Mouse (Mus musculus) bone marrow, adult 2 months (tissue): ENCODE measurements at regions not wholly inside any gene's neighbourhood (a gene's known extent, or its start where the extent isn't known, plus 50 kb on each side); places are given as distances from the start of the nearest gene placed in this dataset.

Experiments
- H3K27ac ChIP-seq: fragments of 200-500 bp; 2 replicates; pipeline ENCODE4 v1.5.1; 2012; ENCODE audit warnings: low read depth, mild to moderate bottlenecking, control low read depth, inconsistent platforms, low read length; ENCODE audit not compliant: control insufficient read depth, poor library complexity, insufficient read depth
- H3K4me1 ChIP-seq: fragments of 200-500 bp; 2 replicates; pipeline ENCODE4 v1.6.1; 2011; ENCODE audit warnings: low read length; ENCODE audit not compliant: control insufficient read depth, insufficient read depth
- H3K4me3 ChIP-seq: fragments of 200-500 bp; replicated peaks from 2 replicates; pipeline ENCODE3; 2011; ENCODE audit warnings: mild to moderate bottlenecking, low read depth, low read length, control low read depth; ENCODE audit not compliant: control insufficient read depth
- CTCF ChIP-seq: fragments of 200-500 bp; IDR thresholded peaks from 2 replicates; pipeline ENCODE4 v1.5.1; 2011; ENCODE audit warnings: low read length, control low read depth; ENCODE audit not compliant: control insufficient read depth, insufficient read depth
- POLR2A ChIP-seq: fragments of 200-500 bp; IDR thresholded peaks from 2 replicates; pipeline ENCODE4 v1.6.1; 2011; ENCODE audit warnings: low read depth, mild to moderate bottlenecking, control low read depth, low read length, borderline replicate concordance; ENCODE audit not compliant: control insufficient read depth
- WGBS: fragments of 180-500 bp; shearing (Covaris S2); methylation state at CpG from one replicate; pipeline ENCODE4 v1.1.7; 2018; 5-methylcytosine and 5-hydroxymethylcytosine counted together

- H3K4me1 ChIP-seq, result no peaks in the 10 kb centered on the region
- WGBS, result 86% methylated on average over 10 of the region's 10 CpGs
- H3K27ac ChIP-seq, result no peak overlapping the region
- H3K4me3 ChIP-seq, result no peak overlapping the region
- TF ChIP-seq POLR2A (no peak), CTCF (no peak)
Measured at GRCm38 (mm10) chr11:113071942-113072341, 289.9 kb downstream of the Sox9 start.

GRCm38 (mm10) chr11:113074328-113074727 lies 292.3 kb downstream of the Sox9 start:
- whole genome bisulfite sequencing, result 83% methylated on average over 9 of the region's 9 CpGs
- no peaks in the 10 kb centered on the region for H3K4me1 ChIP-seq

GRCm38 (mm10) chr11:113076371-113076770 lies 294.3 kb downstream of the Sox9 start:
- no peaks in the 10 kb centered on the region for H3K4me1 ChIP-seq
- WGBS, result 89% methylated on average over 4 of the region's 4 CpGs
- no peak for TF ChIP-seq POLR2A
- no peak for TF ChIP-seq CTCF

More at GRCm38 (mm10) chr11:113074328-113074727, 292.3 kb downstream of the Sox9 start:
- H3K4me3 ChIP-seq, result no peak overlapping the region
- no peak overlapping the region for H3K27ac ChIP-seq
- no peak for TF ChIP-seq CTCF
- TF ChIP-seq POLR2A, result no peak

GRCm38 (mm10) chr11:113080311-113080710 lies 298.3 kb downstream of the Sox9 start:
- Histone ChIP-seq H3K4me3 (no peak overlapping the region), H3K27ac (no peak overlapping the region), H3K4me1 (no peaks in the 10 kb centered on the region)
- WGBS, result 73% methylated on average over 2 of the region's 2 CpGs
- no peak for TF ChIP-seq POLR2A
- TF ChIP-seq CTCF, result no peak

More at GRCm38 (mm10) chr11:113076371-113076770, 294.3 kb downstream of the Sox9 start:
- H3K27ac ChIP-seq, result no peak overlapping the region
- H3K4me3 ChIP-seq, result no peak overlapping the region

- 84% methylated on average over 6 of the region's 6 CpGs for WGBS
- Histone ChIP-seq H3K4me1 (no peaks in the 10 kb centered on the region), H3K27ac (no peak overlapping the region), H3K4me3 (no peak overlapping the region)
- TF ChIP-seq POLR2A (no peak), CTCF (no peak)
Measured at GRCm38 (mm10) chr11:113084442-113084841, 302.4 kb downstream of the Sox9 start.

GRCm38 (mm10) chr11:113085556-113085955 lies 303.5 kb downstream of the Sox9 start:
- Histone ChIP-seq H3K4me3 (no peak overlapping the region), H3K4me1 (no peaks in the 10 kb centered on the region), H3K27ac (no peak overlapping the region)
- 77% methylated on average over 9 of the region's 9 CpGs for WGBS
- TF ChIP-seq CTCF, result no peak
- no peak for TF ChIP-seq POLR2A

- WGBS, result 86% methylated on average over 9 of the region's 9 CpGs
- TF ChIP-seq CTCF (no peak), POLR2A (no peak)
- no peak overlapping the region for H3K27ac ChIP-seq
- no peak overlapping the region for H3K4me3 ChIP-seq
- H3K4me1 ChIP-seq, result no peaks in the 10 kb centered on the region
Measured at GRCm38 (mm10) chr11:113087084-113087483, 305.1 kb downstream of the Sox9 start.

GRCm38 (mm10) chr11:113089637-113090351 lies 307.8 kb downstream of the Sox9 start:
- TF ChIP-seq CTCF (no peak), POLR2A (no peak)
- Histone ChIP-seq H3K27ac (no peak overlapping the region), H3K4me3 (no peak overlapping the region), H3K4me1 (no peaks in the 10 kb centered on the region)
- WGBS, result 85% methylated on average over 11 of the region's 11 CpGs
